Mouse (Mus musculus) embryo, embryonic 11 days (tissue): ENCODE data around the gene Cga.
A peak's percentile ranks its signal among the peaks of the same experiment; 100 is the strongest.
"Not testable (repeated sequence)": the region's sequence is repeated elsewhere in the genome, so short reads cannot be mapped to it uniquely, and the experiment has no call there.

Experiments
- DNase-seq: peaks from one replicate; pipeline ENCODE4 v3.0.0-alpha.2; 2015

The Cga gene

GRCm38 (mm10) chr4:34898497-34898896 lies 4.9 kb downstream of the Cga start:
- no peak for DNase-seq

- DNase-seq: no peak
Measured at GRCm38 (mm10) chr4:34899322-34899721, 5.7 kb downstream of the Cga start.

- peak; percentile 42 for DNase-seq
Measured at GRCm38 (mm10) chr4:34900155-34900554, 6.6 kb downstream of the Cga start.

- no peak for DNase-seq
Measured at GRCm38 (mm10) chr4:34901166-34901565, 7.6 kb downstream of the Cga start.

- not testable (repeated sequence) for DNase-seq
Measured at GRCm38 (mm10) chr4:34901582-34901981, 8.0 kb downstream of the Cga start.

GRCm38 (mm10) chr4:34905396-34905795 lies 11.8 kb downstream of the Cga start:
- DNase-seq: peak; percentile 25

GRCm38 (mm10) chr4:34906151-34906550 lies 12.6 kb downstream of the Cga start:
- no peak for DNase-seq

GRCm38 (mm10) chr4:34907026-34907425 lies 13.4 kb downstream of the Cga start:
- peak; percentile 36 for DNase-seq

GRCm38 (mm10) chr4:34908127-34908526 lies 14.5 kb downstream of the Cga start:
- DNase-seq: no peak

- no peak for DNase-seq
Measured at GRCm38 (mm10) chr4:34911401-34911800, 17.8 kb downstream of the Cga start.

GRCm38 (mm10) chr4:34912171-34912570 lies 18.6 kb downstream of the Cga start:
- DNase-seq: no peak

- DNase-seq: peak; percentile 3
Measured at GRCm38 (mm10) chr4:34917400-34917799, 23.8 kb downstream of the Cga start.

- DNase-seq: peak; percentile 74
Measured at GRCm38 (mm10) chr4:34922177-34922870, 28.7 kb downstream of the Cga start.

GRCm38 (mm10) chr4:34928386-34928785 lies 34.8 kb downstream of the Cga start:
- not testable (repeated sequence) for DNase-seq

- no peak for DNase-seq
Measured at GRCm38 (mm10) chr4:34941046-34941445, 47.5 kb downstream of the Cga start.

- no peak for DNase-seq
Measured at GRCm38 (mm10) chr4:34947181-34947580, 53.6 kb downstream of the Cga start.

GRCm38 (mm10) chr4:34953716-34954115 lies 60.1 kb downstream of the Cga start:
- no peak for DNase-seq
